Mouse (Mus musculus): ENCODE measurements around the gene Rpsa. TPM values are rescaled to one million over a fixed set of nuclear protein-coding genes. Genes with fewer than 3 reads are reported as not detected.
A peak's percentile ranks its signal among the peaks of the same experiment; 100 is the strongest.

Rpsa gene
- polyA plus RNA-seq, 1 experiment from 2014 or later = 727 TPM

DNA sequence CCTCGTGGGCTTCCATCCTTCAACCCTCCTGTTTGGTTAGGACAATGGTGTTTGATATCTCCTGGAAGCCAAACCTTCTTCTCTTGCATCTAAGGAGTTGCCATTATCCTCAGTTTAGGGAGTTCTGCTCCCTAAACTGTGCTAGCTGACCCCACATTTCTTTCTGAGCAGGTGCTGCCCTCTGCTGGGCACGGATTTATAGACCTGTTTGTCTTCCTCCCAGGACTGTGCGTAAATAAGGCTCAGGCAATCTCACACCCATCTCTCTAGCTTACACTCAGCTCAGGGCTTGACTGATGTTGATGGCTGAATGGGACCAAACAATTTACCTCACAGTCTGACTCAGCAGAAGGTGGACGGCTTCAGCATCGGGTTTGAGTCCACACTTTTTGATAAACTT lies 43.8 kb downstream of the Rpsa start:
- Histone ChIP-seq H3K9ac (ENCODE audit: low read depth, low read length) (no peak overlapping the region), H3K9me3 (replicated peaks; ENCODE audit: control insufficient read depth, low read length) (0 out of 2 replicates have a peak, but pooled peaks cover 2% of the 10 kb centered on the region), H3K4me2 (ENCODE audit: low read depth, low read length) (no peak overlapping the region), H3K4me3 (ENCODE audit: low read depth, low read length) (no peak overlapping the region), H3K36me3 (ENCODE audit: control insufficient read depth, insufficient read depth) (no peaks in the 10 kb centered on the region), H3K4me1 (ENCODE audit: control insufficient read depth, low read depth, low read length) (no peaks in the 10 kb centered on the region), H3K27ac (ENCODE audit: low read length) (no peak overlapping the region), H3K27me3 (ENCODE audit: control insufficient read depth, insufficient read depth, low read depth, low read length) (no peaks in the 10 kb centered on the region; the same call in 1 of the 2 replicates)
- 0 out of 2 replicates have a peak, but pooled peaks have one; percentile 30 for ATAC-seq (ENCODE audit: low read depth)
- 29% methylated on average over 5 of the region's 5 CpGs for WGBS (ENCODE audit: insufficient replicate concordance)

- H3K36me3 ChIP-seq (ENCODE audit: control insufficient read depth, insufficient read depth) = no peaks in the 10 kb centered on the region
- no peak overlapping the region for H3K4me3 ChIP-seq (ENCODE audit: low read depth, low read length)
- no peak overlapping the region for H3K27ac ChIP-seq (ENCODE audit: low read length)
- no peaks in the 10 kb centered on the region for H3K4me1 ChIP-seq (ENCODE audit: control insufficient read depth, low read depth, low read length)
- H3K4me2 ChIP-seq (ENCODE audit: low read depth, low read length) = no peak overlapping the region
- no peak for ATAC-seq (ENCODE audit: low read depth)
- 0 out of 2 replicates have a peak, but pooled peaks cover 2% of the 10 kb centered on the region for H3K9me3 ChIP-seq (replicated peaks; ENCODE audit: control insufficient read depth, low read length)
- no peaks in the 10 kb centered on the region for H3K27me3 ChIP-seq (ENCODE audit: control insufficient read depth, insufficient read depth, low read depth, low read length)
- 81% methylated on average over 18 of the region's 18 CpGs for WGBS (ENCODE audit: insufficient replicate concordance)
- H3K9ac ChIP-seq (ENCODE audit: low read depth, low read length) = no peak overlapping the region
These were observed 47.1 kb downstream of the Rpsa start for GRCm38 (mm10) chr9:120174436-120175137.

DNA sequence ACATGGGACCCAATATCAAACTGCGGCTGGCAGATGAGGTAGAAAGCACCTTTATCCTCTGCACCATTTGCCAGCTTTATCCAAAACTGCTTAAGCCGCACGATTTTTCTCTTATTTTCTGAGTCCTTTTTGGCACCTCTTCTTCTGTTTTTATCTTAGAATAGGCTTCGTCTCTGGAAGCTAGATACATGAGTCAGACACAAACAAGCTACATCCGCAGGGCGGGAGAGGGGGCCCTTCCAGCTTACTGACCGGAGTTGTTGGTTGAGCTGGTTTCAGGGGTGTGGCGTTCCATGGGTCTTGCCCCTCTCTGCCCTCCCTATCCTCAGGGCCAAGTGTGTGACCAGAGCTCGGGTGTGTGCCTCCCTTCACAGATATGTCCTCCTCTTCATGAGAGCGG lies 51.3 kb downstream of the Rpsa start:
- no peak overlapping the region for H3K4me2 ChIP-seq (ENCODE audit: low read depth, low read length)
- H3K4me3 ChIP-seq (ENCODE audit: low read depth, low read length) = no peak overlapping the region
- H3K27ac ChIP-seq (ENCODE audit: low read length) = no peak overlapping the region
- WGBS (ENCODE audit: insufficient replicate concordance) = 69% methylated on average over 10 of the region's 10 CpGs
- H3K9ac ChIP-seq (ENCODE audit: low read depth, low read length) = no peak overlapping the region
- no peaks in the 10 kb centered on the region for H3K4me1 ChIP-seq (ENCODE audit: control insufficient read depth, low read depth, low read length)
- no peaks in the 10 kb centered on the region for H3K36me3 ChIP-seq (ENCODE audit: control insufficient read depth, insufficient read depth)
- ATAC-seq (ENCODE audit: low read depth) = no peak
- no peaks in the 10 kb centered on the region for H3K9me3 ChIP-seq (replicated peaks; ENCODE audit: control insufficient read depth, low read length)
- H3K27me3 ChIP-seq (ENCODE audit: control insufficient read depth, insufficient read depth, low read depth, low read length) = no peaks in the 10 kb centered on the region

Other genes with a start within 250 kb of the Rpsa start
- 19.4 and 21.1 TPM in 2 replicates for gene Wdr48, start 232.8 kb upstream of the Rpsa start, polyA plus RNA-seq (2015; fragmentation: Nextera tagmentation; extraction: Ambion mirVana)
- gene Gorasp1, start 190.1 kb upstream of the Rpsa start, polyA plus RNA-seq (2015; fragmentation: Nextera tagmentation; extraction: Ambion mirVana) = 10.6 and 12.1 TPM in 2 replicates
- 0.08 and 0.21 TPM in 2 replicates for gene Ttc21a, start 190.1 kb upstream of the Rpsa start, polyA plus RNA-seq (2015; fragmentation: Nextera tagmentation; extraction: Ambion mirVana)
- 2.5 and 3.3 TPM in 2 replicates for gene Csrnp1, start 143.0 kb upstream of the Rpsa start, polyA plus RNA-seq (2015; fragmentation: Nextera tagmentation; extraction: Ambion mirVana)
- 0.15 and 0.26 TPM in 2 replicates for gene Xirp1, start 104.1 kb upstream of the Rpsa start, polyA plus RNA-seq (2015; fragmentation: Nextera tagmentation; extraction: Ambion mirVana)
- 3.1 and 3.2 TPM in 2 replicates for gene Cx3cr1, start 57.8 kb upstream of the Rpsa start, polyA plus RNA-seq (2015; fragmentation: Nextera tagmentation; extraction: Ambion mirVana)
- gene Ccr8, start 35.6 kb upstream of the Rpsa start, polyA plus RNA-seq (2015; fragmentation: Nextera tagmentation; extraction: Ambion mirVana) = 0.07 TPM in 1 of 2 replicates, not detected in the other
- gene Slc25a38, start 17.3 kb upstream of the Rpsa start, polyA plus RNA-seq (2015; fragmentation: Nextera tagmentation; extraction: Ambion mirVana) = 113 and 118 TPM in 2 replicates
- not detected in 2 replicates for gene Mobp, start 22.0 kb downstream of the Rpsa start, polyA plus RNA-seq (2015; fragmentation: Nextera tagmentation; extraction: Ambion mirVana)
- 0.01 and 0.02 TPM in 2 replicates for gene Myrip, start 173.8 kb downstream of the Rpsa start, polyA plus RNA-seq (2015; fragmentation: Nextera tagmentation; extraction: Ambion mirVana)